Mouse (Mus musculus): ENCODE data around the gene Ucp2. TPM values are rescaled to one million over a fixed set of nuclear protein-coding genes. Genes with fewer than 3 reads are reported as not detected.

Gene Ucp2
- polyA plus RNA-seq (2012; fragmentation: generic; extraction: Trizol), result 92.5 TPM
- long read RNA-seq, experiment 1, transcript Ucp2-202 (8 exons, 3,988 nt), result major isoform, 41 of 60 reads
- long read RNA-seq, experiment 1, partial matches to known transcripts, result 17 of 60 reads
- long read RNA-seq, experiment 1, other reads (novel, unspliced or antisense), result 2 of 60 reads
- long read RNA-seq, experiment 2, transcript Ucp2-202 (8 exons, 3,988 nt), result major isoform, 12 of 13 reads
- long read RNA-seq, experiment 2, partial matches to known transcripts, result 0 of 13 reads
- long read RNA-seq, experiment 2, other reads (novel, unspliced or antisense), result 1 of 13 reads

GRCm38 (mm10) chr7:100493117-100493483 lies at the start of gene Ucp2:
Ucp2 (plus strand) TSS chr7:100493337.
- Histone ChIP-seq H3K4me3 (ENCODE audit: insufficient read depth, poor library complexity, severe bottlenecking) (no peak within 1 kb of the TSS), H3ac (ENCODE audit: control insufficient read depth, insufficient read length, low read depth) (peak within 1 kb of the TSS; percentile 52), H3K79me2 (ENCODE audit: control insufficient read depth, insufficient read depth) (no peaks in the 10 kb centered on the region), H3K79me3 (ENCODE audit: low read depth) (no peaks in the 10 kb centered on the region), H3K27me3 (ENCODE audit: control insufficient read depth, insufficient read depth, insufficient read length) (no peaks in the 10 kb centered on the region), H3K36me3 (ENCODE audit: control insufficient read depth, insufficient read depth) (no peaks in the 10 kb centered on the region)
- TF ChIP-seq MYOG (IDR thresholded peaks at IDR 0.05; ENCODE audit: control insufficient read depth, extremely low read depth, insufficient read length) (no peak), MYOD1 (IDR thresholded peaks at IDR 0.05; ENCODE audit: control insufficient read depth, insufficient read length, low read depth) (no peak), FOSL1 (IDR thresholded peaks at IDR 0.05; ENCODE audit: insufficient read depth, low read length, poor library complexity, severe bottlenecking) (no peak), MAX (IDR thresholded peaks at IDR 0.05) (no peak), CEBPB (IDR thresholded peaks at IDR 0.05; ENCODE audit: low read depth) (no peak), USF1 (IDR thresholded peaks at IDR 0.05; ENCODE audit: low read depth) (no peak), CTCF (IDR thresholded peaks at IDR 0.05; ENCODE audit: control insufficient read depth, insufficient read depth, insufficient read length) (no peak)

GRCm38 (mm10) chr7:100443728-100444127 lies 49.4 kb upstream of the Ucp2 start:
- no peaks in the 10 kb centered on the region for H3K79me2 ChIP-seq (ENCODE audit: control insufficient read depth, insufficient read depth)
- H3K27me3 ChIP-seq (ENCODE audit: control insufficient read depth, insufficient read depth, insufficient read length), result no peaks in the 10 kb centered on the region
- H3K4me3 ChIP-seq (ENCODE audit: insufficient read depth, poor library complexity, severe bottlenecking), result no peak overlapping the region
- H3ac ChIP-seq (ENCODE audit: control insufficient read depth, insufficient read length, low read depth), result no peak overlapping the region
- H3K79me3 ChIP-seq (ENCODE audit: low read depth), result no peaks in the 10 kb centered on the region
- H3K36me3 ChIP-seq (ENCODE audit: control insufficient read depth, insufficient read depth), result no peaks in the 10 kb centered on the region
- TF ChIP-seq CEBPB (IDR thresholded peaks at IDR 0.05; ENCODE audit: low read depth), result no peak
- no peak for TF ChIP-seq MYOG (IDR thresholded peaks at IDR 0.05; ENCODE audit: control insufficient read depth, extremely low read depth, insufficient read length)
- no peak for TF ChIP-seq FOSL1 (IDR thresholded peaks at IDR 0.05; ENCODE audit: insufficient read depth, low read length, poor library complexity, severe bottlenecking)
- no peak for TF ChIP-seq USF1 (IDR thresholded peaks at IDR 0.05; ENCODE audit: low read depth)
- no peak for TF ChIP-seq CTCF (IDR thresholded peaks at IDR 0.05; ENCODE audit: control insufficient read depth, insufficient read depth, insufficient read length)
- TF ChIP-seq MAX (IDR thresholded peaks at IDR 0.05), result no peak
- no peak for TF ChIP-seq MYOD1 (IDR thresholded peaks at IDR 0.05; ENCODE audit: control insufficient read depth, insufficient read length, low read depth)

GRCm38 (mm10) chr7:100446271-100446670 lies 46.9 kb upstream of the Ucp2 start:
- TF ChIP-seq MAX (IDR thresholded peaks at IDR 0.05), result no peak
- TF ChIP-seq MYOD1 (IDR thresholded peaks at IDR 0.05; ENCODE audit: control insufficient read depth, insufficient read length, low read depth), result no peak
- no peak for TF ChIP-seq USF1 (IDR thresholded peaks at IDR 0.05; ENCODE audit: low read depth)
- no peak for TF ChIP-seq MYOG (IDR thresholded peaks at IDR 0.05; ENCODE audit: control insufficient read depth, extremely low read depth, insufficient read length)
- no peak for TF ChIP-seq CTCF (IDR thresholded peaks at IDR 0.05; ENCODE audit: control insufficient read depth, insufficient read depth, insufficient read length)
- TF ChIP-seq FOSL1 (IDR thresholded peaks at IDR 0.05; ENCODE audit: insufficient read depth, low read length, poor library complexity, severe bottlenecking), result no peak
- no peak for TF ChIP-seq CEBPB (IDR thresholded peaks at IDR 0.05; ENCODE audit: low read depth)
- Histone ChIP-seq H3K79me2 (ENCODE audit: control insufficient read depth, insufficient read depth) (no peaks in the 10 kb centered on the region), H3ac (ENCODE audit: control insufficient read depth, insufficient read length, low read depth) (no peak overlapping the region), H3K4me3 (ENCODE audit: insufficient read depth, poor library complexity, severe bottlenecking) (no peak overlapping the region), H3K36me3 (ENCODE audit: control insufficient read depth, insufficient read depth) (peaks cover 3% of the 10 kb centered on the region), H3K79me3 (ENCODE audit: low read depth) (no peaks in the 10 kb centered on the region), H3K27me3 (ENCODE audit: control insufficient read depth, insufficient read depth, insufficient read length) (no peaks in the 10 kb centered on the region)

- H3K79me2 ChIP-seq (ENCODE audit: control insufficient read depth, insufficient read depth), result no peaks in the 10 kb centered on the region
- no peak for TF ChIP-seq CTCF (IDR thresholded peaks at IDR 0.05; ENCODE audit: control insufficient read depth, insufficient read depth, insufficient read length)
- H3K36me3 ChIP-seq (ENCODE audit: control insufficient read depth, insufficient read depth), result peaks cover 6% of the 10 kb centered on the region
- H3K79me3 ChIP-seq (ENCODE audit: low read depth), result no peaks in the 10 kb centered on the region
- H3K27me3 ChIP-seq (ENCODE audit: control insufficient read depth, insufficient read depth, insufficient read length), result no peaks in the 10 kb centered on the region
- H3ac ChIP-seq (ENCODE audit: control insufficient read depth, insufficient read length, low read depth), result no peak overlapping the region
- H3K4me3 ChIP-seq (ENCODE audit: insufficient read depth, poor library complexity, severe bottlenecking), result no peak overlapping the region
Measured at GRCm38 (mm10) chr7:100448530-100448929, 44.6 kb upstream of the Ucp2 start.

- no peaks in the 10 kb centered on the region for H3K27me3 ChIP-seq (ENCODE audit: control insufficient read depth, insufficient read depth, insufficient read length)
- no peak overlapping the region for H3K4me3 ChIP-seq (ENCODE audit: insufficient read depth, poor library complexity, severe bottlenecking)
- TF ChIP-seq MYOG (IDR thresholded peaks at IDR 0.05; ENCODE audit: control insufficient read depth, extremely low read depth, insufficient read length), result no peak
- no peaks in the 10 kb centered on the region for H3K79me2 ChIP-seq (ENCODE audit: control insufficient read depth, insufficient read depth)
- H3ac ChIP-seq (ENCODE audit: control insufficient read depth, insufficient read length, low read depth), result no peak overlapping the region
- peaks cover 6% of the 10 kb centered on the region for H3K36me3 ChIP-seq (ENCODE audit: control insufficient read depth, insufficient read depth)
- H3K79me3 ChIP-seq (ENCODE audit: low read depth), result no peaks in the 10 kb centered on the region
Measured at GRCm38 (mm10) chr7:100448985-100449384, 44.2 kb upstream of the Ucp2 start.

- Histone ChIP-seq H3ac (ENCODE audit: control insufficient read depth, insufficient read length, low read depth) (no peak overlapping the region), H3K36me3 (ENCODE audit: control insufficient read depth, insufficient read depth) (peaks cover 5% of the 10 kb centered on the region), H3K79me3 (ENCODE audit: low read depth) (no peaks in the 10 kb centered on the region), H3K79me2 (ENCODE audit: control insufficient read depth, insufficient read depth) (no peaks in the 10 kb centered on the region), H3K27me3 (ENCODE audit: control insufficient read depth, insufficient read depth, insufficient read length) (no peaks in the 10 kb centered on the region), H3K4me3 (ENCODE audit: insufficient read depth, poor library complexity, severe bottlenecking) (no peak overlapping the region)
- TF ChIP-seq CTCF (IDR thresholded peaks at IDR 0.05; ENCODE audit: control insufficient read depth, insufficient read depth, insufficient read length) (no peak), MAX (IDR thresholded peaks at IDR 0.05) (no peak), MYOG (IDR thresholded peaks at IDR 0.05; ENCODE audit: control insufficient read depth, extremely low read depth, insufficient read length) (no peak), CEBPB (IDR thresholded peaks at IDR 0.05; ENCODE audit: low read depth) (no peak), FOSL1 (IDR thresholded peaks at IDR 0.05; ENCODE audit: insufficient read depth, low read length, poor library complexity, severe bottlenecking) (no peak), USF1 (IDR thresholded peaks at IDR 0.05; ENCODE audit: low read depth) (no peak), MYOD1 (IDR thresholded peaks at IDR 0.05; ENCODE audit: control insufficient read depth, insufficient read length, low read depth) (no peak)
Measured at GRCm38 (mm10) chr7:100458153-100458552, 35.0 kb upstream of the Ucp2 start.
